Mouse (Mus musculus): Measurements from ENCODE around the gene Bahcc1. TPM values are rescaled to one million over a fixed set of nuclear protein-coding genes. Genes with fewer than 3 reads are reported as not detected.

Gene Bahcc1
- polyA plus RNA-seq, 1 experiment from 2014 or later: 14.8 TPM

- Histone ChIP-seq H3K27ac (ENCODE audit: low read length) (peak overlapping the region; percentile 60), H3K27me3 (replicated peaks; ENCODE audit: control insufficient read depth, insufficient read depth, low read length) (no peaks in the 10 kb centered on the region), H3K9me3 (ENCODE audit: control insufficient read depth, low read length) (no peaks in the 10 kb centered on the region), H3K4me1 (replicated peaks; ENCODE audit: control insufficient read depth, insufficient read depth, low read length) (peaks cover 15% of the 10 kb centered on the region), H3K36me3 (ENCODE audit: control insufficient read depth, insufficient read depth) (peaks cover 22% of the 10 kb centered on the region), H3K4me3 (replicated peaks; ENCODE audit: low read length) (no peak overlapping the region), H3K4me2 (ENCODE audit: low read length) (peak overlapping the region; percentile 10; the same call in 1 of the 2 replicates), H3K9ac (replicated peaks; ENCODE audit: low read depth, low read length) (no peak overlapping the region; the same call in 1 of the 2 replicates)
- WGBS: 20% methylated on average over 25 of the region's 25 CpGs
- peak; percentile 83 for ATAC-seq
These were observed 47.6 kb downstream of the Bahcc1 start for GRCm38 (mm10) chr11:120280281-120280773.

DNA sequence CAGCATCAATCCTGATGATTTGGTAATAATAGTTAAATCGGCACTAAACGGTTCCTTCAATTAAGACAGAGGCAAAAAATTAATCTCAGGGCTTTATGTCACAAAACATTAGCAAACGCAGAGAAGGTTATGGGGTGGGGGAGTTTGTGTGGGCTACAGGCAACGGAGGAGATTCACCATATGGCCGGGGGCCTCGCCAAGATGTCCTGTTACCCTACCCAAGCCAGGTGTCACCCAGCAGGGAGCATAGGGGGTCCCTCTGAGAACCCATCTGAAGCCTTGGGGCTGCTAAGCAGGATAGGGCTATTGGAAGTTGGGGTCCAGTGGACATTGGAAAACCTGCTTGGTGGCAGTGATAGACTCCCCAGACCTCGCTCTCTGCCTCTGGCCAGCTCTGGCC lies 48.0 kb downstream of the Bahcc1 start:
- no peak; the same call in 1 of the 2 replicates for ATAC-seq
- H3K9me3 ChIP-seq (ENCODE audit: control insufficient read depth, low read length): no peaks in the 10 kb centered on the region
- H3K4me2 ChIP-seq (ENCODE audit: low read length): no peak overlapping the region
- no peak overlapping the region for H3K4me3 ChIP-seq (replicated peaks; ENCODE audit: low read length)
- H3K27me3 ChIP-seq (replicated peaks; ENCODE audit: control insufficient read depth, insufficient read depth, low read length): no peaks in the 10 kb centered on the region
- H3K9ac ChIP-seq (replicated peaks; ENCODE audit: low read depth, low read length): no peak overlapping the region
- H3K27ac ChIP-seq (ENCODE audit: low read length): peak overlapping the region; percentile 60; the same call in 1 of the 2 replicates
- H3K36me3 ChIP-seq (ENCODE audit: control insufficient read depth, insufficient read depth): peaks cover 24% of the 10 kb centered on the region
- 35% methylated on average over 7 of the region's 7 CpGs for WGBS
- peaks cover 15% of the 10 kb centered on the region for H3K4me1 ChIP-seq (replicated peaks; ENCODE audit: control insufficient read depth, insufficient read depth, low read length)

DNA sequence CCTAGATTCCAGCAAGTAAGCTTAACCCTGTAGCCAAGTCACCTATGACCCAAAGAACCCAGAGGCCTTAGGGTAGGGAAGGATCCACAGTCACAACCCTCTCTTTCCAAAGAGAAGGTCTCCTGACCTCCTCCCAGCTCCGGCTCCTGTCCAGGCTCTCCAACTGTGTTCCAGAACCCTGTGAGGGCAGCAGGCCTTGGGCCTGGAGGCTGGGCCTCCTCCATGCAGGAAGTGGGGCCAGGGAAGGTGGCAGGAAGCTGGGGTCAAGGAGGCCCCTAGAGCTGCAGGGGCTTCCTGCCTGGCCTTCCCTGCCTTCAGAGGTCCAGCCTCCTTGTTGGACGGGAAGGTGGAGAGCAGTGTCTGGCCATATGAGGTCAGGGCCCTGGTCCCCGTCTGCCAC lies 48.5 kb downstream of the Bahcc1 start:
- 95% methylated on average over 3 of the region's 3 CpGs for WGBS

DNA sequence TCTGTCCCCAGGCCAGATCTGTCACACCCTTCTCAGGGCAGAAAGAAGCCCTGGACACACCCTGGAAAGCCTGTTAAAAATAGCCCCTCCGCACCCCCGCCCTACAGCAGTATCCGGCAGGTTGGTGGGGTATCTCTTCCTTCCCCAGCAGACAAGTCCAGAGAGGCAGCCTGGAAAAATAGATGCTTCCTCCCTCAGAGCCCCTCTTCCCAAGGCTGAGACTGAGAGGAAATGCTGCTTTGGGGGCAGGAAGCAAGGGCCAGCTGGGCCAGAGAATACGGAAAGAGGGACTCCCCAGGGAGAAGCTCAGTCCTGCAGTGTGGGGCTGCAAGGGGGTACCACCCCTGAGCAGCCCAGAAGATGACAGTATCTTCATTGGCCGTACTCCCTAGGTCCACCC lies 50.8 kb downstream of the Bahcc1 start:
- 98% methylated on average over 5 of the region's 5 CpGs for WGBS
- ATAC-seq: no peak
- H3K4me3 ChIP-seq (replicated peaks; ENCODE audit: low read length): no peak overlapping the region
- peaks cover 39% of the 10 kb centered on the region for H3K36me3 ChIP-seq (ENCODE audit: control insufficient read depth, insufficient read depth)
- peaks cover 15% of the 10 kb centered on the region for H3K4me1 ChIP-seq (replicated peaks; ENCODE audit: control insufficient read depth, insufficient read depth, low read length)
- H3K27me3 ChIP-seq (replicated peaks; ENCODE audit: control insufficient read depth, insufficient read depth, low read length): no peaks in the 10 kb centered on the region
- H3K4me2 ChIP-seq (ENCODE audit: low read length): no peak overlapping the region
- H3K27ac ChIP-seq (ENCODE audit: low read length): no peak overlapping the region
- no peaks in the 10 kb centered on the region for H3K9me3 ChIP-seq (ENCODE audit: control insufficient read depth, low read length)
- H3K9ac ChIP-seq (replicated peaks; ENCODE audit: low read depth, low read length): no peak overlapping the region

More for the DNA sequence above, 48.5 kb downstream of the Bahcc1 start:
- peaks cover 25% of the 10 kb centered on the region for H3K36me3 ChIP-seq (ENCODE audit: control insufficient read depth, insufficient read depth)
- peaks cover 15% of the 10 kb centered on the region for H3K4me1 ChIP-seq (replicated peaks; ENCODE audit: control insufficient read depth, insufficient read depth, low read length)
- H3K4me2 ChIP-seq (ENCODE audit: low read length): no peak overlapping the region
- no peak for ATAC-seq
- no peak overlapping the region for H3K27ac ChIP-seq (ENCODE audit: low read length)
- H3K4me3 ChIP-seq (replicated peaks; ENCODE audit: low read length): no peak overlapping the region
- no peaks in the 10 kb centered on the region for H3K9me3 ChIP-seq (ENCODE audit: control insufficient read depth, low read length)
- no peak overlapping the region for H3K9ac ChIP-seq (replicated peaks; ENCODE audit: low read depth, low read length)
- no peaks in the 10 kb centered on the region for H3K27me3 ChIP-seq (replicated peaks; ENCODE audit: control insufficient read depth, insufficient read depth, low read length)

- Histone ChIP-seq H3K27me3 (replicated peaks; ENCODE audit: control insufficient read depth, insufficient read depth, low read length) (no peaks in the 10 kb centered on the region), H3K27ac (ENCODE audit: low read length) (no peak overlapping the region), H3K9ac (replicated peaks; ENCODE audit: low read depth, low read length) (no peak overlapping the region), H3K9me3 (ENCODE audit: control insufficient read depth, low read length) (no peaks in the 10 kb centered on the region), H3K4me1 (replicated peaks; ENCODE audit: control insufficient read depth, insufficient read depth, low read length) (peaks cover 17% of the 10 kb centered on the region), H3K4me2 (ENCODE audit: low read length) (no peak overlapping the region), H3K4me3 (replicated peaks; ENCODE audit: low read length) (no peak overlapping the region), H3K36me3 (ENCODE audit: control insufficient read depth, insufficient read depth) (peaks cover 38% of the 10 kb centered on the region)
- WGBS: 95% methylated on average over 17 of the region's 17 CpGs
- ATAC-seq: no peak
These were observed 56.9 kb downstream of the Bahcc1 start for GRCm38 (mm10) chr11:120289644-120290043.

GRCm38 (mm10) chr11:120290266-120290665 lies 57.5 kb downstream of the Bahcc1 start:
- H3K9me3 ChIP-seq (ENCODE audit: control insufficient read depth, low read length): no peaks in the 10 kb centered on the region
- peaks cover 19% of the 10 kb centered on the region for H3K4me1 ChIP-seq (replicated peaks; ENCODE audit: control insufficient read depth, insufficient read depth, low read length)
- no peak for ATAC-seq
- peaks cover 35% of the 10 kb centered on the region for H3K36me3 ChIP-seq (ENCODE audit: control insufficient read depth, insufficient read depth)
- no peak overlapping the region for H3K4me3 ChIP-seq (replicated peaks; ENCODE audit: low read length)
- WGBS: 91% methylated on average over 14 of the region's 14 CpGs
- no peak overlapping the region for H3K27ac ChIP-seq (ENCODE audit: low read length)
- no peak overlapping the region for H3K9ac ChIP-seq (replicated peaks; ENCODE audit: low read depth, low read length)
- no peak overlapping the region for H3K4me2 ChIP-seq (ENCODE audit: low read length)
- H3K27me3 ChIP-seq (replicated peaks; ENCODE audit: control insufficient read depth, insufficient read depth, low read length): no peaks in the 10 kb centered on the region

- H3K4me1 ChIP-seq (replicated peaks; ENCODE audit: control insufficient read depth, insufficient read depth, low read length): peaks cover 24% of the 10 kb centered on the region
- H3K9ac ChIP-seq (replicated peaks; ENCODE audit: low read depth, low read length): no peak overlapping the region
- peaks cover 10% of the 10 kb centered on the region for H3K36me3 ChIP-seq (ENCODE audit: control insufficient read depth, insufficient read depth)
- peak overlapping the region; percentile 6; the same call in 1 of the 2 replicates for H3K27ac ChIP-seq (ENCODE audit: low read length)
- H3K4me3 ChIP-seq (replicated peaks; ENCODE audit: low read length): no peak overlapping the region
- no peaks in the 10 kb centered on the region for H3K27me3 ChIP-seq (replicated peaks; ENCODE audit: control insufficient read depth, insufficient read depth, low read length)
- H3K4me2 ChIP-seq (ENCODE audit: low read length): no peak overlapping the region
- ATAC-seq: peak; percentile 54; the same call in 1 of the 2 replicates
- 74% methylated on average over 1 of the region's 1 CpGs for WGBS
- no peaks in the 10 kb centered on the region for H3K9me3 ChIP-seq (ENCODE audit: control insufficient read depth, low read length)
These were observed 61.0 kb downstream of the Bahcc1 start for GRCm38 (mm10) chr11:120293714-120294113.

DNA sequence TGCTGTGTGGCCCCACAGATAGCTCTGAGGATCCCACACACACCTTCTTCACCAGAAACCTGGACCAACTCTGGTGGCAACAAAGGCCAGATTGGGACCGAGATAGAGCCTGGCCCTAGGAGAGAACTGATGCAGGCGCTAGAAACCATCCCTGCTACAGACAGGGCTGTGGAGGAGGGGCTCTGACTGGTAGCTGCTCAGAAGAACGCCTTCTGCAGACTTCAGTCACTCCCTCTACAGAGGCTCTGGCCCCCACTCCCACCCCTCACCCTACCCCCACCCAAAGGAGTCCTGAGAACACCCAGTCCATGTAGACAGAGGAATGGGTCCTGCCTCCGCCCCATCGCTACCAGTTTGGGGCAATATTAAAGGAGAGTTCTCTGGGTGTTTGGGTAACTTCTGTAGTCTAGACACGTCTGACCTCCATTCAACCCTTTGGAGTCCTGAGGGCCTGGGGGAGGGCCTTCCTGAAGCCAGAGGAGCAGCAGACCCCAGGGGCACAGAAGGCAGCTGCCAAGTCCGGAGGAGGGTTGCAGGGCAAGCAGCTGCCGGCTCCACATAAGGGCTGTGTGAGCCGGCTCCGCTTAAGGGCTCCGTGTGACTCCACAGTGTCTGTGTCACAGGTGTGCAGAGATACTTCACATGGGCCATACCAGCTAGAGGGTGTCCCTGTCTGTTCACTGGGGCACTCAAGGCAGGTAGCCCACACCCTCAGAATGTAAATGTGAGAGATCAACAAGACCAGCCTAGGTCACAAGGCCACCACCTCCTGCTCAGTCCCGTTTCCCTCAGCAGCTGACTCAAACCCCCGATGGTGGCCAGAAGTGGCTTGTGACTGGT lies 63.8 kb downstream of the Bahcc1 start:
- Histone ChIP-seq H3K36me3 (ENCODE audit: control insufficient read depth, insufficient read depth) (no peaks in the 10 kb centered on the region), H3K9ac (replicated peaks; ENCODE audit: low read depth, low read length) (no peak overlapping the region), H3K27me3 (replicated peaks; ENCODE audit: control insufficient read depth, insufficient read depth, low read length) (no peaks in the 10 kb centered on the region), H3K4me2 (ENCODE audit: low read length) (no peak overlapping the region), H3K4me1 (replicated peaks; ENCODE audit: control insufficient read depth, insufficient read depth, low read length) (peaks cover 28% of the 10 kb centered on the region), H3K4me3 (replicated peaks; ENCODE audit: low read length) (no peak overlapping the region), H3K27ac (ENCODE audit: low read length) (no peak overlapping the region), H3K9me3 (ENCODE audit: control insufficient read depth, low read length) (no peaks in the 10 kb centered on the region)
- ATAC-seq: peak; percentile 27; the same call in 1 of the 2 replicates
- 49% methylated on average over 13 of the region's 13 CpGs for WGBS

DNA sequence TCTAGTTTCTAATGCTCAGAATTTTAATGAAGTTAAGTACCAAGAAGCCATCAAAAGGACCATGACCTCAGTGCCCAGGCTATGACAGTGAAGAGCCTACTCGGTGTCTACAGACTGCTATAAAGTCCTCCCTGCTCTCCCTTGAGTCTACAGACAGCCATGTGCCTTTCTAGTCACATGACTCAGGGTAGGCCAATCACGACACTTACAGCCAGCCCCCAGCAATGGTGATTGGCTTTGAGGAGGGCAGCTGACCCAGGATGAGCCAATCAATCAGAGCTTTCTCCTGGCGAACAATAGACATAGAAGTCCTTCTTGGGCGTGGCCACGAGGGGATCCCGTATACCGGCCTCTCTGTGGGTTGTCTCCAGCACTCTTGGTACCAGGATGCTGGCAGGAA lies 65.0 kb downstream of the Bahcc1 start:
- Histone ChIP-seq H3K4me2 (ENCODE audit: low read length) (no peak overlapping the region), H3K4me3 (replicated peaks; ENCODE audit: low read length) (no peak overlapping the region), H3K9me3 (ENCODE audit: control insufficient read depth, low read length) (no peaks in the 10 kb centered on the region), H3K9ac (replicated peaks; ENCODE audit: low read depth, low read length) (no peak overlapping the region), H3K36me3 (ENCODE audit: control insufficient read depth, insufficient read depth) (no peaks in the 10 kb centered on the region), H3K4me1 (replicated peaks; ENCODE audit: control insufficient read depth, insufficient read depth, low read length) (peaks cover 31% of the 10 kb centered on the region), H3K27ac (ENCODE audit: low read length) (no peak overlapping the region), H3K27me3 (replicated peaks; ENCODE audit: control insufficient read depth, insufficient read depth, low read length) (no peaks in the 10 kb centered on the region)
- ATAC-seq: no peak
- 77% methylated on average over 7 of the region's 7 CpGs for WGBS

All from forebrain, embryonic 16.5 days (tissue).